Mouse (Mus musculus) heart, postnatal 0 days (tissue): ENCODE measurements at regions not wholly inside any gene's neighbourhood (a gene's known extent, or its start where the extent isn't known, plus 50 kb on each side); places are given as distances from the start of the nearest gene placed in this dataset.

Experiments
- CTCF ChIP-seq: IDR thresholded peaks from 2 replicates; pipeline ENCODE4 v1.5.1; 2016; ENCODE audit warnings: antibody characterized with exemption, control low read depth, low read depth
- EP300 ChIP-seq: IDR thresholded peaks from 2 replicates; pipeline ENCODE4 v1.6.1; 2016; ENCODE audit warnings: antibody characterized with exemption, low read depth

GRCm38 (mm10) chr1:14002550-14002949 lies 2090.6 kb downstream of the 4930444P10Rik start:
- TF ChIP-seq CTCF (no peak), EP300 (no peak)
